Mouse (Mus musculus): ENCODE results near the gene Gm42517.

The Gm42517 gene

GRCm38 (mm10) chr5:108367871-108368332, at the start of gene Gm42517:
TSS of gene Gm42517 (minus strand) at chr5:108367922.
- DNase-seq, result no peak

- DNase-seq, result no peak
Measured at GRCm38 (mm10) chr5:108414711-108415110, 47.0 kb upstream of the Gm42517 start.

- no peak for DNase-seq
Measured at GRCm38 (mm10) chr5:108406977-108407376, 39.3 kb upstream of the Gm42517 start.

GRCm38 (mm10) chr5:108405460-108405859, 37.7 kb upstream of the Gm42517 start:
- DNase-seq, result no peak

GRCm38 (mm10) chr5:108403453-108403852, 35.7 kb upstream of the Gm42517 start:
- no peak for DNase-seq

- DNase-seq, result no peak
Measured at GRCm38 (mm10) chr5:108389744-108390143, 22.0 kb upstream of the Gm42517 start.

GRCm38 (mm10) chr5:108388201-108388600, 20.5 kb upstream of the Gm42517 start, which contains the start of gene Pde6b:
TSS of gene Pde6b (plus strand) at chr5:108388391.
- DNase-seq, result no peak

GRCm38 (mm10) chr5:108386449-108386848, 18.7 kb upstream of the Gm42517 start:
- no peak for DNase-seq

- DNase-seq, result no peak
Measured at GRCm38 (mm10) chr5:108385632-108386031, 17.9 kb upstream of the Gm42517 start.

- DNase-seq, result no peak
Measured at GRCm38 (mm10) chr5:108378346-108378745, 10.6 kb upstream of the Gm42517 start.

- no peak for DNase-seq
Measured at GRCm38 (mm10) chr5:108376059-108376458, 8.3 kb upstream of the Gm42517 start.

GRCm38 (mm10) chr5:108374079-108374478, 6.4 kb upstream of the Gm42517 start:
- DNase-seq, result no peak

GRCm38 (mm10) chr5:108369964-108370363, 2.2 kb upstream of the Gm42517 start:
- no peak for DNase-seq

- DNase-seq, result peak; percentile 9
Measured at GRCm38 (mm10) chr5:108368851-108369621, 1.3 kb upstream of the Gm42517 start.

- DNase-seq, result no peak
Measured at GRCm38 (mm10) chr5:108368446-108368845, 724 bp upstream of the Gm42517 start.

GRCm38 (mm10) chr5:108366984-108367841, 509 bp downstream of the Gm42517 start:
- DNase-seq, result peak; percentile 13

- no peak for DNase-seq
Measured at GRCm38 (mm10) chr5:108366328-108366983, 1.3 kb downstream of the Gm42517 start.

GRCm38 (mm10) chr5:108362330-108362729, 5.4 kb downstream of the Gm42517 start:
- no peak for DNase-seq

- no peak for DNase-seq
Measured at GRCm38 (mm10) chr5:108360211-108360610, 7.5 kb downstream of the Gm42517 start.

- no peak for DNase-seq
Measured at GRCm38 (mm10) chr5:108359491-108359890, 8.2 kb downstream of the Gm42517 start.

- no peak for DNase-seq
Measured at GRCm38 (mm10) chr5:108357862-108358261, 9.9 kb downstream of the Gm42517 start.

- DNase-seq, result no peak
Measured at GRCm38 (mm10) chr5:108354056-108354455, 13.7 kb downstream of the Gm42517 start.

- no peak for DNase-seq
Measured at GRCm38 (mm10) chr5:108349511-108350148, 18.1 kb downstream of the Gm42517 start.

Measured in kidney, adult 9 months (tissue).